Mouse (Mus musculus) brain, adult 2 months (tissue): ENCODE results near the gene Fam83g.
A peak's percentile ranks its signal among the peaks of the same experiment; 100 is the strongest.

ENCODE experiments used
- DNase-seq: peaks from one replicate; pipeline ENCODE4 v3.0.0; 2011; ENCODE audit warnings: low read depth, low spot score

Gene Fam83g

GRCm38 (mm10) chr11:61652216-61652615 lies 31.7 kb upstream of the Fam83g start:
- DNase-seq: no peak

GRCm38 (mm10) chr11:61652686-61653447 lies 31.0 kb upstream of the Fam83g start, which contains the start of gene Grap:
Gene Grap (plus strand): TSS chr11:61653265.
- DNase-seq: no peak

- no peak for DNase-seq
Observed at GRCm38 (mm10) chr11:61653568-61653967, 30.3 kb upstream of the Fam83g start.

GRCm38 (mm10) chr11:61654786-61655311 lies 29.0 kb upstream of the Fam83g start:
- no peak for DNase-seq

GRCm38 (mm10) chr11:61655649-61656048 lies 28.2 kb upstream of the Fam83g start:
- no peak for DNase-seq

GRCm38 (mm10) chr11:61656148-61656850 lies 27.6 kb upstream of the Fam83g start:
- DNase-seq: no peak

GRCm38 (mm10) chr11:61657432-61657831 lies 26.5 kb upstream of the Fam83g start:
- no peak for DNase-seq

GRCm38 (mm10) chr11:61658360-61658922 lies 25.4 kb upstream of the Fam83g start:
- DNase-seq: no peak

GRCm38 (mm10) chr11:61659011-61659858 lies 24.7 kb upstream of the Fam83g start:
- peak; percentile 88 for DNase-seq

- peak; percentile 31 for DNase-seq
Observed at GRCm38 (mm10) chr11:61660001-61660400, 23.9 kb upstream of the Fam83g start.

GRCm38 (mm10) chr11:61660806-61661392 lies 23.0 kb upstream of the Fam83g start:
- DNase-seq: no peak

GRCm38 (mm10) chr11:61662189-61662588 lies 21.7 kb upstream of the Fam83g start:
- no peak for DNase-seq

GRCm38 (mm10) chr11:61665401-61665800 lies 18.5 kb upstream of the Fam83g start:
- no peak for DNase-seq

GRCm38 (mm10) chr11:61665991-61666799 lies 17.7 kb upstream of the Fam83g start:
- peak; percentile 79 for DNase-seq

GRCm38 (mm10) chr11:61667248-61667647 lies 16.6 kb upstream of the Fam83g start:
- no peak for DNase-seq

- DNase-seq: no peak
Observed at GRCm38 (mm10) chr11:61667782-61668181, 16.1 kb upstream of the Fam83g start.

- no peak for DNase-seq
Observed at GRCm38 (mm10) chr11:61669492-61670490, 14.1 kb upstream of the Fam83g start.

GRCm38 (mm10) chr11:61671781-61672383 lies 12.0 kb upstream of the Fam83g start:
- DNase-seq: no peak

- DNase-seq: peak; percentile 63
Observed at GRCm38 (mm10) chr11:61673686-61674085, 10.2 kb upstream of the Fam83g start.
